Mouse (Mus musculus) C2C12 (cell line): ENCODE measurements around the gene Xkr7. TPM values are rescaled to one million over a fixed set of nuclear protein-coding genes. Genes with fewer than 3 reads are reported as not detected.

ENCODE experiments used
- H3K27me3 ChIP-seq: one replicate; pipeline ENCODE4 v1.6.1; 2011; ENCODE audit not compliant: control insufficient read depth, insufficient read depth, insufficient read length
- H3K36me3 ChIP-seq: one replicate; pipeline ENCODE4 v1.6.1; 2011; ENCODE audit not compliant: control insufficient read depth, insufficient read depth
- H3K4me3 ChIP-seq: one replicate; pipeline ENCODE4 v1.5.1; 2011; ENCODE audit warnings: mild to moderate bottlenecking, control low read depth; ENCODE audit not compliant: poor library complexity, insufficient read depth, severe bottlenecking
- H3K79me2 ChIP-seq: one replicate; pipeline ENCODE4 v1.6.1; 2011; ENCODE audit not compliant: control insufficient read depth, insufficient read depth
- H3K79me3 ChIP-seq: one replicate; pipeline ENCODE4 v1.6.1; 2011; ENCODE audit warnings: low read depth, control low read depth
- H3ac ChIP-seq: one replicate; pipeline ENCODE3; 2011; ENCODE audit warnings: low read depth; ENCODE audit not compliant: control insufficient read depth, insufficient read length
- CEBPB ChIP-seq: IDR thresholded peaks from one replicate; pipeline ENCODE4 v1.6.1; 2011; ENCODE audit warnings: low read depth, mild to moderate bottlenecking, control low read depth, moderate library complexity
- CTCF ChIP-seq: IDR thresholded peaks from one replicate; pipeline ENCODE4 v1.5.1; 2011; ENCODE audit not compliant: control insufficient read depth, insufficient read depth, insufficient read length
- FOSL1 ChIP-seq: IDR thresholded peaks from one replicate; pipeline ENCODE4 v1.8.0; 2011; ENCODE audit warnings: mild to moderate bottlenecking, low read length; ENCODE audit not compliant: poor library complexity, insufficient read depth, severe bottlenecking
- MAX ChIP-seq: IDR thresholded peaks from one replicate; pipeline ENCODE4 v1.6.1; 2011; ENCODE audit warnings: mild to moderate bottlenecking, control low read depth
- MYOD1 ChIP-seq: IDR thresholded peaks from one replicate; pipeline ENCODE4 v1.6.1; 2011; ENCODE audit warnings: low read depth; ENCODE audit not compliant: control insufficient read depth, insufficient read length
- MYOG ChIP-seq: IDR thresholded peaks from one replicate; pipeline ENCODE4 v1.6.1; 2011; ENCODE audit not compliant: control insufficient read depth, insufficient read length; ENCODE audit errors: extremely low read depth
- USF1 ChIP-seq: IDR thresholded peaks from one replicate; pipeline ENCODE4 v1.6.1; 2011; ENCODE audit warnings: low read depth, mild to moderate bottlenecking, control low read depth, moderate library complexity
- polyA plus RNA-seq: library from polyadenylated mRNA; unstranded; fragments of >200 nt; fragmentation: generic; extraction: Trizol; gene quantifications from one replicate; pipeline ENCODE4 v1.2.1, GENCODE M21; 2012; ENCODE audit warnings: missing spikeins

The Xkr7 gene
- polyA plus RNA-seq, 1 experiment, result not detected

DNA sequence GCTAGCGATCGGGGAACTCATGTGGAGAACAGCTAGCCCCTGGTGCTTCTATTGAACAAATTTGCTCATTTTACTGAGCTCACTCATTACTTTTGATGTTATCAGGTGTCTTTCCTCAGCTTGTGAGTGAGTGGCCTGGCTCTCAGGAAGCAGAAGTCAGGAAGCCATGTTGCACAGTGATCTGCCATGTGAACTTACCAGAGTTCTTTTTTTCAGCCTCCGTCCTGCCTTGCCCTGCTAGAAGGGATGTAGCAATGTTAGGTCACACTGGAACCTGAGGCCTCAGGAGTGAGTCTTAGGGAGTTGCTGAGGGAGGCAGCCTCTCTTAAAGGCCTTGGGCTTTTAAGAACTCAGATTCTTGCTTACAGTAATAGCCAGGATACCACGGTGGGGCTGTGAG is 52.2 kb downstream of the Xkr7 start:
- H3K79me2 ChIP-seq, result no peaks in the 10 kb centered on the region
- no peaks in the 10 kb centered on the region for H3K79me3 ChIP-seq
- no peaks in the 10 kb centered on the region for H3K36me3 ChIP-seq
- H3K27me3 ChIP-seq, result peaks cover 13% of the 10 kb centered on the region
- TF ChIP-seq MYOD1 (no peak), USF1 (no peak), FOSL1 (no peak), MAX (no peak), MYOG (no peak), CTCF (no peak), CEBPB (no peak)
- no peak overlapping the region for H3ac ChIP-seq
- no peak overlapping the region for H3K4me3 ChIP-seq

DNA sequence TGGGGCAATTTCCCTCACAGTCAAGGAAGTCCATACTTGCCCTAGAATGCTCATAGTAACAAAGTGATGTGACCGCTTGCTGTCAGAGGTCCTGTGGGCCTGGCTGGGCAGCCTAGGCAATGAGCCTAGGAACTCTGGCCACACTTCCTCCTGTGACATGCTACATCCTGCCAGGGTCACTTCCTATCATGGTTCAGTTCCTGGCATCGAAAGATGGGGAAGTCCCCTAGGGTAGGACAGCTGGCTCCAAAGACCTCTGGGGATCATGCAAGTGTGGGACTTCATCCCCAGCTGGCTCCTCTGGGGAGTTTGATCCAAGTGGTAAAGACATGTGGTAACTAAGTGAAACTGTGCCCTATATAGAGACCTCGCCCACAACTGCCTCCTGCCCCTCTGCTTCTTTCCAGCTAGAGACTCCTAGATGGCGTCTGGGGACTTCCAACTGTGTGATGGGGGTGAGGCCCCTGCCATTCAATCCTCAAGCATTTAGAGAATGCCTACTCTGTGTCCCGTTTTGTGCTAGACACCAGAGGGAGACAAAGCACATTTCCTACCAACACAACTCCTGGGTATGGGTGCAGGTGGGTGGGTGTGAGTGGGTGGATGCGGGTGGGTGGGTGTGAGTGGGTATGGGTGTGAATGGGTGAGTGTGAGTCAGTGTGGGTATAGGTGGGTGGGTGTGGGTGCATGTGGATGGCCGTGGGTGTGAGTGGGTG is 52.8 kb downstream of the Xkr7 start:
- peaks cover 9% of the 10 kb centered on the region for H3K27me3 ChIP-seq
- TF ChIP-seq USF1 (no peak), CEBPB (no peak), MYOD1 (no peak), MYOG (no peak), MAX (no peak), CTCF (no peak), FOSL1 (no peak)
- no peak overlapping the region for H3ac ChIP-seq
- H3K79me3 ChIP-seq, result no peaks in the 10 kb centered on the region
- no peak overlapping the region for H3K4me3 ChIP-seq
- no peaks in the 10 kb centered on the region for H3K36me3 ChIP-seq
- H3K79me2 ChIP-seq, result no peaks in the 10 kb centered on the region

- no peak for TF ChIP-seq CEBPB
- TF ChIP-seq MYOD1, result no peak
- no peak for TF ChIP-seq MYOG
- TF ChIP-seq CTCF, result no peak
- TF ChIP-seq USF1, result no peak
- no peak for TF ChIP-seq FOSL1
- TF ChIP-seq MAX, result no peak
- Histone ChIP-seq H3K36me3 (no peaks in the 10 kb centered on the region), H3K79me2 (no peaks in the 10 kb centered on the region), H3ac (no peak overlapping the region), H3K79me3 (no peaks in the 10 kb centered on the region), H3K4me3 (no peak overlapping the region), H3K27me3 (peaks cover 9% of the 10 kb centered on the region)
Measured at GRCm38 (mm10) chr2:153085556-153085955, 53.9 kb downstream of the Xkr7 start.

- TF ChIP-seq MYOG (no peak), CTCF (no peak), MAX (no peak), CEBPB (no peak), USF1 (no peak), MYOD1 (no peak), FOSL1 (no peak)
Measured at GRCm38 (mm10) chr2:153086166-153086565, 54.5 kb downstream of the Xkr7 start.

DNA sequence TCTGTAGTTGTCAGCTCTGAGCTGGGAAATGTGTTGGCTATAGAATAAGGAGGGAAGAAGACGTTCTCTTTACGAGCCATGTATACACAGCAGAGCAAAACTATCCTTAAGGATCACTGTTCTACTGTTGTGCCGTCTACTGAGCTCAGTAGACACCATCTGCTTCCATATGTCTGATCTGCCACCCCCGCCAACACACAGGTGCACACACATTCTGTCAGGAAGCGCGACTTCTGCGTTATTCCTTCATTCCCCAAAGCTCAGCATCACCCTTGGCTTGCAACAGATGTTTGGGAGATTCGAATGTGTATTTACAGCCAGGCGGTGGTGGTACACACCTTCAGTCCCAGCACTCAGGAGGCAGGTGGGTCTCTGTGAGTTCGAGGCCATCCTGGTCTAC is 55.4 kb downstream of the Xkr7 start:
- H3K27me3 ChIP-seq, result peaks cover 4% of the 10 kb centered on the region
- TF ChIP-seq MYOD1 (no peak), FOSL1 (no peak), CEBPB (no peak), USF1 (no peak), MYOG (no peak), CTCF (no peak), MAX (no peak)
- H3K79me3 ChIP-seq, result no peaks in the 10 kb centered on the region
- H3K79me2 ChIP-seq, result no peaks in the 10 kb centered on the region
- H3K36me3 ChIP-seq, result no peaks in the 10 kb centered on the region
- no peak overlapping the region for H3K4me3 ChIP-seq
- H3ac ChIP-seq, result no peak overlapping the region

More at GRCm38 (mm10) chr2:153086166-153086565, 54.5 kb downstream of the Xkr7 start:
- Histone ChIP-seq H3K36me3 (no peaks in the 10 kb centered on the region), H3K4me3 (no peak overlapping the region), H3K79me3 (no peaks in the 10 kb centered on the region), H3K27me3 (peaks cover 5% of the 10 kb centered on the region), H3K79me2 (no peaks in the 10 kb centered on the region), H3ac (no peak overlapping the region)

- TF ChIP-seq USF1 (no peak), CTCF (no peak), MAX (no peak), MYOD1 (no peak), FOSL1 (no peak), MYOG (no peak), CEBPB (no peak)
- Histone ChIP-seq H3K36me3 (no peaks in the 10 kb centered on the region), H3K4me3 (no peak overlapping the region)
Measured at GRCm38 (mm10) chr2:153089316-153089715, 57.7 kb downstream of the Xkr7 start.

More at GRCm38 (mm10) chr2:153089316-153089715, 57.7 kb downstream of the Xkr7 start:
- Histone ChIP-seq H3K27me3 (peaks cover 4% of the 10 kb centered on the region), H3K79me2 (no peaks in the 10 kb centered on the region), H3K79me3 (no peaks in the 10 kb centered on the region), H3ac (no peak overlapping the region)
